Mouse (Mus musculus) heart, embryonic 13.5 days (tissue): ENCODE results near the gene B4galt7. TPM values are rescaled to one million over a fixed set of nuclear protein-coding genes. Genes with fewer than 3 reads are reported as not detected.
A peak's percentile ranks its signal among the peaks of the same experiment; 100 is the strongest.
"Not testable (repeated sequence)": the region's sequence is repeated elsewhere in the genome, so short reads cannot be mapped to it uniquely, and the experiment has no call there.

Source experiments
- ATAC-seq: fragments of 200-750 bp; cut with Nextera tagmentation; 2 replicates; pipeline ENCODE4 v1.8.0; 2017; ENCODE audit warnings: moderate TSS enrichment; ENCODE audit not compliant: insufficient number of reproducible peaks, low FRiP score, low TSS enrichment; ENCODE audit errors: extremely low read depth
- H3K27ac ChIP-seq: fragments of 300-500 bp; sonication (generic); replicated peaks from 2 replicates; pipeline ENCODE4 v1.5.1; 2015; ENCODE audit warnings: moderate library complexity, mild to moderate bottlenecking, inconsistent platforms
- H3K27me3 ChIP-seq: fragments of 300-500 bp; sonication (generic); replicated peaks from 2 replicates; pipeline ENCODE4 v1.6.1; 2015; ENCODE audit warnings: mild to moderate bottlenecking, inconsistent platforms
- H3K36me3 ChIP-seq: fragments of 300-500 bp; sonication (generic); 2 replicates; pipeline ENCODE4 v1.6.1; 2015; ENCODE audit warnings: mild to moderate bottlenecking, inconsistent platforms
- H3K4me1 ChIP-seq: fragments of 300-500 bp; sonication (generic); 2 replicates; pipeline ENCODE4 v1.6.1; 2015; ENCODE audit warnings: inconsistent platforms
- H3K4me2 ChIP-seq: fragments of 300-500 bp; sonication (generic); 2 replicates; pipeline ENCODE4 v1.6.1; 2015; ENCODE audit warnings: inconsistent platforms, mild to moderate bottlenecking, moderate library complexity
- H3K4me3 ChIP-seq: fragments of 300-500 bp; sonication (generic); 2 replicates; pipeline ENCODE4 v1.5.1; 2015; ENCODE audit warnings: moderate library complexity, mild to moderate bottlenecking, inconsistent platforms
- H3K9ac ChIP-seq: fragments of 300-500 bp; sonication (generic); 2 replicates; pipeline ENCODE4 v1.6.1; 2015; ENCODE audit warnings: inconsistent platforms, mild to moderate bottlenecking, moderate library complexity
- H3K9me3 ChIP-seq: fragments of 300-500 bp; sonication (generic); 2 replicates; pipeline ENCODE4 v1.6.1; 2016; ENCODE audit warnings: inconsistent platforms
- WGBS: fragments of 180-500 bp; shearing (Covaris S2); methylation state at CpG from one replicate; pipeline ENCODE4 v1.1.7; 2015; ENCODE audit warnings: mixed read lengths; 5-methylcytosine and 5-hydroxymethylcytosine counted together
- polyA plus RNA-seq: library from polyadenylated mRNA; unstranded; fragments of >200 nt; fragmentation: Nextera tagmentation; extraction: Ambion mirVana; gene quantifications from 2 replicates; pipeline ENCODE4 v1.2.1, GENCODE M21; 2015

Gene B4galt7
- polyA plus RNA-seq, 1 experiment from 2014 or later: 21.2 TPM

GRCm38 (mm10) chr13:55600657-55601056 lies 961 bp downstream of the B4galt7 start:
- Histone ChIP-seq H3K9ac (peak overlapping the region; percentile 95), H3K4me1 (peaks cover 17% of the 10 kb centered on the region), H3K27ac (peak overlapping the region; percentile 65; the same call in 1 of the 2 replicates), H3K4me3 (peak overlapping the region; percentile 93), H3K4me2 (peak overlapping the region; percentile 73), H3K36me3 (peaks cover 48% of the 10 kb centered on the region), H3K27me3 (no peaks in the 10 kb centered on the region), H3K9me3 (no peaks in the 10 kb centered on the region)
- 18% methylated on average over 9 of the region's 9 CpGs for WGBS
- ATAC-seq: no peak

GRCm38 (mm10) chr13:55601611-55602010 lies 1.9 kb downstream of the B4galt7 start:
- no peak overlapping the region for H3K4me3 ChIP-seq
- peaks cover 48% of the 10 kb centered on the region for H3K36me3 ChIP-seq
- no peaks in the 10 kb centered on the region for H3K9me3 ChIP-seq
- H3K27me3 ChIP-seq: no peaks in the 10 kb centered on the region
- peaks cover 17% of the 10 kb centered on the region for H3K4me1 ChIP-seq
- 3% methylated on average over 3 of the region's 3 CpGs for WGBS
- no peak overlapping the region for H3K4me2 ChIP-seq
- ATAC-seq: no peak
- no peak overlapping the region for H3K27ac ChIP-seq
- no peak overlapping the region for H3K9ac ChIP-seq

GRCm38 (mm10) chr13:55604606-55605005 lies 4.9 kb downstream of the B4galt7 start:
- no peaks in the 10 kb centered on the region for H3K9me3 ChIP-seq
- peaks cover 58% of the 10 kb centered on the region for H3K36me3 ChIP-seq
- 86% methylated on average over 3 of the region's 3 CpGs for WGBS
- H3K4me2 ChIP-seq: no peak overlapping the region
- ATAC-seq: no peak
- no peak overlapping the region for H3K4me3 ChIP-seq
- no peak overlapping the region for H3K9ac ChIP-seq
- no peaks in the 10 kb centered on the region for H3K27me3 ChIP-seq
- H3K4me1 ChIP-seq: peaks cover 13% of the 10 kb centered on the region
- no peak overlapping the region for H3K27ac ChIP-seq

GRCm38 (mm10) chr13:55606899-55607623 lies 7.4 kb downstream of the B4galt7 start:
- Histone ChIP-seq H3K27me3 (no peaks in the 10 kb centered on the region), H3K4me3 (no peak overlapping the region), H3K36me3 (peaks cover 78% of the 10 kb centered on the region), H3K9me3 (no peaks in the 10 kb centered on the region), H3K27ac (no peak overlapping the region), H3K9ac (no peak overlapping the region), H3K4me1 (no peaks in the 10 kb centered on the region), H3K4me2 (no peak overlapping the region)
- WGBS: 75% methylated on average over 10 of the region's 10 CpGs
- no peak for ATAC-seq

- Histone ChIP-seq H3K4me1 (no peaks in the 10 kb centered on the region), H3K4me3 (no peak overlapping the region), H3K27me3 (no peaks in the 10 kb centered on the region), H3K9ac (no peak overlapping the region), H3K9me3 (no peaks in the 10 kb centered on the region), H3K36me3 (peaks cover 79% of the 10 kb centered on the region), H3K4me2 (no peak overlapping the region), H3K27ac (no peak overlapping the region)
- 82% methylated on average over 2 of the region's 2 CpGs for WGBS
- ATAC-seq: no peak
Measured at GRCm38 (mm10) chr13:55607624-55608006, 7.9 kb downstream of the B4galt7 start.

GRCm38 (mm10) chr13:55611996-55612395 lies 12.3 kb downstream of the B4galt7 start:
- H3K4me1 ChIP-seq: no peaks in the 10 kb centered on the region
- no peaks in the 10 kb centered on the region for H3K9me3 ChIP-seq
- ATAC-seq: no peak

GRCm38 (mm10) chr13:55613471-55613870 lies 13.8 kb downstream of the B4galt7 start:
- H3K9me3 ChIP-seq: no peaks in the 10 kb centered on the region
- no peak overlapping the region for H3K27ac ChIP-seq
- H3K27me3 ChIP-seq: no peaks in the 10 kb centered on the region
- no peak for ATAC-seq
- no peaks in the 10 kb centered on the region for H3K4me1 ChIP-seq
- WGBS: 40% methylated on average over 5 of the region's 5 CpGs
- no peak overlapping the region for H3K4me2 ChIP-seq
- H3K36me3 ChIP-seq: peaks cover 34% of the 10 kb centered on the region
- H3K4me3 ChIP-seq: no peak overlapping the region
- H3K9ac ChIP-seq: no peak overlapping the region

More at GRCm38 (mm10) chr13:55611996-55612395, 12.3 kb downstream of the B4galt7 start:
- peaks cover 48% of the 10 kb centered on the region for H3K36me3 ChIP-seq
- no peaks in the 10 kb centered on the region for H3K27me3 ChIP-seq
- no peak overlapping the region for H3K4me3 ChIP-seq
- no peak overlapping the region for H3K9ac ChIP-seq
- H3K4me2 ChIP-seq: no peak overlapping the region
- 82% methylated on average over 7 of the region's 7 CpGs for WGBS
- no peak overlapping the region for H3K27ac ChIP-seq

- Histone ChIP-seq H3K27ac (no peak overlapping the region), H3K4me1 (peaks cover 15% of the 10 kb centered on the region), H3K9me3 (no peaks in the 10 kb centered on the region), H3K27me3 (no peaks in the 10 kb centered on the region), H3K4me2 (no peak overlapping the region), H3K4me3 (no peak overlapping the region), H3K9ac (no peak overlapping the region), H3K36me3 (no peaks in the 10 kb centered on the region)
- 77% methylated on average over 4 of the region's 4 CpGs for WGBS
- ATAC-seq: no peak
Measured at GRCm38 (mm10) chr13:55619328-55619727, 19.6 kb downstream of the B4galt7 start.

GRCm38 (mm10) chr13:55620275-55620674 lies 20.6 kb downstream of the B4galt7 start:
- no peak overlapping the region for H3K9ac ChIP-seq
- H3K4me2 ChIP-seq: no peak overlapping the region
- WGBS: 74% methylated on average over 2 of the region's 2 CpGs
- 0 out of 2 replicates have a peak overlapping the region, but pooled peaks have one; percentile 20 for H3K27ac ChIP-seq
- peaks cover 22% of the 10 kb centered on the region for H3K4me1 ChIP-seq
- ATAC-seq: no peak
- H3K36me3 ChIP-seq: peaks cover 8% of the 10 kb centered on the region
- H3K9me3 ChIP-seq: no peaks in the 10 kb centered on the region
- H3K4me3 ChIP-seq: no peak overlapping the region
- H3K27me3 ChIP-seq: no peaks in the 10 kb centered on the region

GRCm38 (mm10) chr13:55622156-55622648 lies 22.5 kb downstream of the B4galt7 start:
- H3K4me2 ChIP-seq: peak overlapping the region; percentile 83
- peaks cover 27% of the 10 kb centered on the region for H3K36me3 ChIP-seq
- WGBS: 17% methylated on average over 20 of the region's 20 CpGs
- peak overlapping the region; percentile 88 for H3K27ac ChIP-seq
- peaks cover 22% of the 10 kb centered on the region for H3K4me1 ChIP-seq
- H3K27me3 ChIP-seq, ATAC-seq, H3K9me3 ChIP-seq: not testable (repeated sequence)
- peak overlapping the region; percentile 94 for H3K9ac ChIP-seq
- peak overlapping the region; percentile 91 for H3K4me3 ChIP-seq

GRCm38 (mm10) chr13:55622649-55623541 lies 23.2 kb downstream of the B4galt7 start, which contains the start of gene Caml:
Caml (plus strand) TSS chr13:55623005.
- under 1% methylated on average over 59 of the region's 59 CpGs for WGBS
- Histone ChIP-seq H3K4me3 (peak within 1 kb of the TSS; percentile 91), H3K4me2 (peak within 1 kb of the TSS; percentile 83), H3K27ac (peak within 1 kb of the TSS; percentile 88), H3K9ac (peak within 1 kb of the TSS; percentile 94), H3K27me3 (no peaks in the 10 kb centered on the region), H3K36me3 (peaks cover 32% of the 10 kb centered on the region), H3K9me3 (no peaks in the 10 kb centered on the region), H3K4me1 (peaks cover 22% of the 10 kb centered on the region)
- peak; percentile 85 for ATAC-seq
